Mouse (Mus musculus) cerebellum, adult 2 months (tissue): ENCODE results near the gene Map3k15.

Experiments used
- CTCF ChIP-seq: fragments of 200-500 bp; IDR thresholded peaks from 2 replicates; pipeline ENCODE4 v1.5.1; 2011; ENCODE audit warnings: low read depth, mild to moderate bottlenecking, control low read depth, low read length, moderate library complexity, borderline replicate concordance; ENCODE audit not compliant: insufficient read depth
- POLR2A ChIP-seq: fragments of 200-500 bp; IDR thresholded peaks from 2 replicates; pipeline ENCODE4 v1.6.1; 2011; ENCODE audit warnings: low read length, control low read depth, borderline replicate concordance; ENCODE audit not compliant: insufficient read depth

- TF ChIP-seq CTCF = no peak
- no peak for TF ChIP-seq POLR2A
These were observed 159.2 kb downstream of the Map3k15 start for GRCm38 (mm10) chrX:160147406-160147805.
